Mouse (Mus musculus): ENCODE data around the gene Ssmem1.

DNA sequence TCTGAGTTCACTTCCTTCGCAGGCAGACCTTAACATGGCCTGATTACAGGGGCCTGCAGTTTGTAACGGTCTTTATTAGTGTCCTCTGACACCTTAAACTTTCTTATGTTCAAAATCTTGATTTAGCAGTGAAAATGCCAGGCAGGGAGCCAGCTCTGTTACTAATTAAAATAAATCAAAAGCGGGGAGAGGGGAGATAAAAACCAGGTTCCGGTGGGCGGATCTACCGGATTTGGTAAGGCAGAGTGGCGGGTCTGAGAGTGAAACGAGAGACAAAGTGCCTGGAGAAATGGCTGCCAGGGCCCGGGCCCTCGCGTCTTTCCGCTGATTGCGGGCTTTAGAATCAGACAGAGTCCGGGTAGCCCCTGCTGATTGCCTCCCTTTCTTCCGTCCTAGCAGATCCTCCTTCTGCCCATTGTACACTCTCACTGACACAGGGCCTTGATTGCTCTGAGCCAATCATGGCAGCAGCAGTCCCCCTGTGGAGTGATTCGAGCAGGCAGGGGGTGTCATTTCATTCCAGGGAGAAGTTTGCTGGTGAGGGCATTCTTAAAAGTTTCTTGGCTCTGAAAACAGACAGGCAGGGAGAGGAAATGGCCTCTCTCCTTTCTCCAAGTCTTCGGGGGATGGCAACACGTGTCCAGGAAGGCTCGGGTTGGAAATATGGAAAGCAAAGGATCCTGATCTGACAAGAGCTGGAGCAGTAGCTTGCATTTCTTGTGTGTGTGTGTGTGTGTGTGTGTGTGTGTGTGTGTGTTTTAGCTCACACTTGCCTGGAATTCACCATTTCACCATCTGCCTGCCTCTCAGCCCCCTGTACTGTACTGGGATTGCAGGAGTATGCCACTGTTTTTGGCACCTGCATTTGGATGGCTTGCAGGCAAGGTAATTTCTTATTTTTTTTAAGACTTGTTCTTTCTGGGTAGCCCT is 17.2 kb downstream of the Ssmem1 start:
- TF ChIP-seq CTCF (IDR thresholded peaks at IDR 0.05) = peak; percentile 2; the same call in 1 of the 2 replicates
- TF ChIP-seq EP300 (IDR thresholded peaks at IDR 0.05) = no peak
